Mouse (Mus musculus) intestine, embryonic 16.5 days (tissue): ENCODE data around the gene Lcp2. TPM values are rescaled to one million over a fixed set of nuclear protein-coding genes. Genes with fewer than 3 reads are reported as not detected.
"Not testable (repeated sequence)": the region's sequence is repeated elsewhere in the genome, so short reads cannot be mapped to it uniquely, and the experiment has no call there.

ENCODE experiments used
- ATAC-seq: fragments of 200-750 bp; cut with Nextera tagmentation; 2 replicates; pipeline ENCODE4 v1.8.0; 2017; ENCODE audit warnings: moderate TSS enrichment, moderate library complexity
- H3K27ac ChIP-seq: fragments of 300-500 bp; sonication (generic); 2 replicates; pipeline ENCODE4 v1.5.1; 2014; ENCODE audit warnings: mild to moderate bottlenecking, low read length
- H3K27me3 ChIP-seq: fragments of 300-500 bp; sonication (generic); replicated peaks from 2 replicates; pipeline ENCODE4 v1.6.1; 2014; ENCODE audit warnings: low read length, control low read depth, mixed read lengths; ENCODE audit not compliant: control insufficient read depth, insufficient read depth
- H3K36me3 ChIP-seq: fragments of 300-500 bp; sonication (generic); 2 replicates; pipeline ENCODE4 v1.6.1; 2014; ENCODE audit warnings: low read length, control low read depth; ENCODE audit not compliant: control insufficient read depth, insufficient read depth
- H3K4me1 ChIP-seq: fragments of 300-500 bp; sonication (generic); 2 replicates; pipeline ENCODE4 v1.6.1; 2014; ENCODE audit warnings: low read length, control low read depth, mixed read lengths; ENCODE audit not compliant: control insufficient read depth, insufficient read depth
- H3K4me2 ChIP-seq: fragments of 300-500 bp; sonication (generic); 2 replicates; pipeline ENCODE4 v1.6.1; 2014; ENCODE audit warnings: low read depth, low read length, control low read depth
- H3K4me3 ChIP-seq: fragments of 300-500 bp; sonication (generic); 2 replicates; pipeline ENCODE4 v1.5.1; 2014; ENCODE audit warnings: mild to moderate bottlenecking, low read length
- H3K9ac ChIP-seq: fragments of 300-500 bp; sonication (generic); 2 replicates; pipeline ENCODE4 v1.6.1; 2014; ENCODE audit warnings: low read depth, low read length
- H3K9me3 ChIP-seq: fragments of 300-500 bp; sonication (generic); 2 replicates; pipeline ENCODE4 v1.6.1; 2016; ENCODE audit warnings: low read length, control low read depth; ENCODE audit not compliant: control insufficient read depth
- WGBS: fragments of 180-500 bp; shearing (Covaris S2); extraction: QIAGEN DNeasy Blood & Tissue Kit; methylation state at CpG from one replicate; pipeline ENCODE4 v1.1.7; 2014; 5-methylcytosine and 5-hydroxymethylcytosine counted together
- polyA plus RNA-seq: library from polyadenylated mRNA; unstranded; fragments of >200 nt; fragmentation: Nextera tagmentation; extraction: Ambion mirVana; gene quantifications from 2 replicates; pipeline ENCODE4 v1.2.1, GENCODE M21; 2015

Lcp2 gene
- polyA plus RNA-seq, 1 experiment from 2014 or later: 4.1 TPM

DNA sequence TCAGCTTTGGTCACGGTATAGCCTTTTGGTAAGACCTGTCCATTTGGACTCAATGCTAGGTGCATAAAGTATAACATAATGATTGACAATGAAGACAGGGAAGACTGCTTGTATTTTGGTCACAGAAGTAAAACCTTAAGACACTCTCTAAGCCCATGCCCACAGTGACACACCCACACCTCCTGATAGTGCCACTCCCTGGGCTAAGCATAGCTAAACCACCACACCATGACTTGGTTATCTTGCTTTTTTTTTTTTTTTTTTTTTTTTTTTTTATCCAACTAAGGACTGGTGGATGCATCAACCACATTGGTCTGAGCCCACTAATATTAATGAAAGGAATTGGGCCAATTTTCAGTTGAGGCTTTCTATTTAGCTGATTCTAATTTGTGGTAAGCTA is 62.5 kb downstream of the Lcp2 start:
- Histone ChIP-seq H3K4me3 (no peak overlapping the region), H3K27ac (no peak overlapping the region), H3K36me3 (no peaks in the 10 kb centered on the region), H3K4me1 (no peaks in the 10 kb centered on the region), H3K4me2 (no peak overlapping the region), H3K27me3 (no peaks in the 10 kb centered on the region), H3K9ac (no peak overlapping the region), H3K9me3 (no peaks in the 10 kb centered on the region)
- WGBS: 92% methylated on average over 1 of the region's 1 CpGs
- no peak for ATAC-seq

DNA sequence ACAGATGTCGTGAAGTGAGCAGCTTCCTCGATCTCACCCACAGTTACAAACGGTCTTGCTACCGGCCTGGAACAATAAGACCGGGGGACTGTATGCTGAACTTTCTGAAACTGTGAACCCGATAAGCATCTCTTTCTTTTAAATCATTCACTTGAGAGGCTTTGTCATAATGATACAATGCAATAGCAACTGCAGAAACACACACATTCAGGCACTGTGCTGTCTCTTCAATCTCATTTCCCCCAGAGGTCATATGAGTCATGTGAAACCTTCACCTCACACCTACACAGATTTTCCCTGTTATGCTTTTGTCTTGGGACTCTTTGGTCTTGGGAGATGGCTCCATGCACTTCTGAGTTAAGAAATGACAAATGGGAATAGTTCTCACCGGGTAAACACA is 65.2 kb downstream of the Lcp2 start:
- Histone ChIP-seq H3K4me2 (no peak overlapping the region), H3K4me1 (no peaks in the 10 kb centered on the region), H3K27ac (no peak overlapping the region), H3K27me3 (no peaks in the 10 kb centered on the region), H3K9ac (no peak overlapping the region), H3K9me3 (no peaks in the 10 kb centered on the region), H3K36me3 (no peaks in the 10 kb centered on the region), H3K4me3 (no peak overlapping the region)
- 72% methylated on average over 7 of the region's 7 CpGs for WGBS
- ATAC-seq: no peak

DNA sequence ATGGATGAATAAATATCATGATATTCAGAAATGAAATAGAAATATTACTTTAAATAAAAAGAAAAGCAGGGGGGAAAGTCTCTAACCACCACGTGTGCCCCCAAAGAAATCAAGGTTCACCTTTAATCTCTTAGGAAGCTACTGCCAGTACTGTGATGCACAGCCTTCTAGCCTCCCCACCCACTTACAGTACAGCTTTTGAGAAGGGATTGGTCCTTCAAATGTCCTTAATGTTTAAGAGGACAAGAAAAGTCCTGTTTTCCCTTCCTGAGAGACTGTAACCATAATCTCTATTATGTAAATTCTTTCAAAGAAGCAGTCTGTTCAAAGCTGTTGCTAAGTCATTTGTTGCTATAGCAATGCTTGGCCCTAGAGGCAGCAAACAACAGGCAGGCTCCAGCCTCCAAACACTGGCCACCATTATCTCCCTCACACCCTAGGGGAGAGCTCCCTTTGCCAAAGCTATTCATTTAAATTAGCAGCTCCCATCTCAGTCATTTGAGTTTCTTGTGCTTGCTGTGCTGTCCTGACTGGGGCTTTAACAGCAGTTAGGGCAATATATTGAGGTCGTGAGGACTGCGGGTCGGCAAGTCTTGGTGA is 66.2 kb downstream of the Lcp2 start:
- Histone ChIP-seq H3K4me1 (no peaks in the 10 kb centered on the region), H3K9me3 (no peaks in the 10 kb centered on the region), H3K27ac (no peak overlapping the region), H3K4me2 (no peak overlapping the region), H3K4me3 (no peak overlapping the region), H3K27me3 (no peaks in the 10 kb centered on the region), H3K36me3 (no peaks in the 10 kb centered on the region), H3K9ac (no peak overlapping the region)
- 27% methylated on average over 4 of the region's 4 CpGs for WGBS
- peak; percentile 62; the same call in 1 of the 2 replicates for ATAC-seq

DNA sequence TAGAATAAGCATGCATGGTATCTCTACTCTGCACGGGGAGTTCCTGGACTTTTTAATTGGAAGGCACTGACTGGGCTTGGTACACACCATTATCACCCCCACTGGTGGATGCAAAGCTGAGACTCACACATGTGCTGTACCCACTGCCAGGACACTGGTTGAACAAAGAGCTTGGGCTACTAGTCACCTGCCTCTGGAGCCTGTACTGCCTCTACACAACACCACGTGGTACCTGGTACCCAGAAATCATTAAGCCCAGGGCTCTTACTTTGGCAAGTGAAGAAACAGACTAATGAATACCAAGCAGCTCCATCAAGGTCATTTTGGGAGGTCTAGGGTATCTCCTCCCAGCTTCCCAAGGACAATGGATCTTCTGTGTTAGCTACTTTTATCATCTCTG is 67.0 kb downstream of the Lcp2 start:
- Histone ChIP-seq H3K4me2 (no peak overlapping the region), H3K27me3 (no peaks in the 10 kb centered on the region), H3K4me1 (no peaks in the 10 kb centered on the region), H3K9me3 (no peaks in the 10 kb centered on the region), H3K4me3 (no peak overlapping the region), H3K36me3 (no peaks in the 10 kb centered on the region), H3K9ac (no peak overlapping the region), H3K27ac (no peak overlapping the region)
- ATAC-seq: no peak
- 59% methylated on average over 2 of the region's 2 CpGs for WGBS

DNA sequence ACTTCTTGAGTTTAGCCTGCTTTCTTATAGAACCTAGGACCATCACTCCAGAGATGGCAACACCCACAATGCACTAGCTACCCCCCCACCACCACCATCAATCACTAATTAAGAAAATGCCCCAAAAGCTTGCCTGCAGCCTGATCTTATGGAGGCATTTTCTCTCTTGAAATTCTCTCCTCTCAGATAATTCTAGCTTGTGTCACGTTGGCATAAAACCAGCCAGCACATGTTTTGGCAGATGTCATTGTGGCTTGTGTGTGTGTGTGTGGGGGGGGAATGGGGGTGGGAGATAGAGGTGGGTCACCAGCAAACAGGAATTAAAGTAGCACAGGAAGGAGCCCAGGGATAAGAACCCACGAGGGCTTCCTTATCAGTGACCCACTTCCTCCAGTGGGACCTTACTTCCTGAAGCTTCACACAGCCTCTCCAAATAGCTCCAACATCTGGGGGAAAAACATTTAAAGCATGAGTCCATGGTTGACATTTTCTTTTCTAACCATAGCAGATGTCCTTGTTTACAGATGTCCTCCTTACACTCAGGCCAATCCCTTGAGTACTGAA is 69.9 kb downstream of the Lcp2 start:
- no peaks in the 10 kb centered on the region for H3K27me3 ChIP-seq
- 48% methylated on average over 2 of the region's 2 CpGs for WGBS
- no peak for ATAC-seq

DNA sequence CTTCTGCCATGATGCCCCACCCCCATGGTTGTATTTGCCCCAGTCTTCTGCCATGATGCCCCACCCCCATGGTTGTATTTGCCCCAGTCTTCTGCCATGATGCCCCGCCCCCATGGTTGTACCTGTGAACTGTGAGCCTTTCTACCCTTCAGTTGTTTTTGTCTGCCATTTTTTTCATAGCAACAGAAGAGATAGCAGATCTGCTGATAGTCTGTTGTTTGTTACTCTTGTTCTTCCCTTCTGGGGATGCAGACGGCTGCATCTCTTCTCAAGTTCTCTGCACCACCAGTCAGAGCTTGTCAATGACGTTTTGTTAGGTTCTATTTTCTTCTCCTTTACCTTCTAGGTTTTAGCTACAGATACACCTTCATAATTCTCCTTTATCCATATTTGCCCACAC is 70.9 kb downstream of the Lcp2 start:
- H3K9me3 ChIP-seq: no peaks in the 10 kb centered on the region
- no peaks in the 10 kb centered on the region for H3K36me3 ChIP-seq
- no peak overlapping the region for H3K9ac ChIP-seq
- H3K4me1 ChIP-seq: no peaks in the 10 kb centered on the region
- WGBS: 87% methylated on average over 3 of the region's 3 CpGs
- no peak overlapping the region for H3K27ac ChIP-seq
- H3K27me3 ChIP-seq: no peaks in the 10 kb centered on the region
- ATAC-seq: no peak
- no peak overlapping the region for H3K4me2 ChIP-seq
- H3K4me3 ChIP-seq: no peak overlapping the region

More for the DNA sequence above, 69.9 kb downstream of the Lcp2 start:
- Histone ChIP-seq H3K4me2 (no peak overlapping the region), H3K27ac (no peak overlapping the region), H3K36me3 (no peaks in the 10 kb centered on the region), H3K9ac (no peak overlapping the region), H3K4me1 (no peaks in the 10 kb centered on the region), H3K4me3 (no peak overlapping the region), H3K9me3 (no peaks in the 10 kb centered on the region)

DNA sequence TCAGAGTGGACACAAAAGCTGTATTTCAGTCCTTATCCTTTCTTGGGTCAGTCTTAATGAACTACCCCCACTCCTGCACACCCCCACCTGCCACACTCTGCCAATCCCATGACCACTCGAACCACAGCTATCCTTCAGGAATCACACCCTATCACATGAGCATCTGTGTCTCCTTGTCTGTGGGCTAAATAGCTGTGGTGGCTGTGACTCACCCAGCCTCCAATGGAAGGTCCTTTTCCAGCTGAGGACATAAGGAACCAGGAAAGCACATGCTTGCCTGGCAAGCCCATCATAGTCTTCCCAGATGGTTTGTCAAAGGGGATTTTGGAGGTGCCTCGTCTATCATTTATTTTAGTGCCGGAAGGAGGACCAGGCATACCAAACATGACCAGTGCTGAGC is 71.6 kb downstream of the Lcp2 start:
- Histone ChIP-seq H3K9ac (no peak overlapping the region), H3K4me3 (no peak overlapping the region), H3K4me2 (no peak overlapping the region), H3K4me1 (no peaks in the 10 kb centered on the region), H3K27me3 (no peaks in the 10 kb centered on the region), H3K9me3 (no peaks in the 10 kb centered on the region), H3K36me3 (no peaks in the 10 kb centered on the region), H3K27ac (no peak overlapping the region)
- no peak for ATAC-seq
- 69% methylated on average over 3 of the region's 3 CpGs for WGBS

DNA sequence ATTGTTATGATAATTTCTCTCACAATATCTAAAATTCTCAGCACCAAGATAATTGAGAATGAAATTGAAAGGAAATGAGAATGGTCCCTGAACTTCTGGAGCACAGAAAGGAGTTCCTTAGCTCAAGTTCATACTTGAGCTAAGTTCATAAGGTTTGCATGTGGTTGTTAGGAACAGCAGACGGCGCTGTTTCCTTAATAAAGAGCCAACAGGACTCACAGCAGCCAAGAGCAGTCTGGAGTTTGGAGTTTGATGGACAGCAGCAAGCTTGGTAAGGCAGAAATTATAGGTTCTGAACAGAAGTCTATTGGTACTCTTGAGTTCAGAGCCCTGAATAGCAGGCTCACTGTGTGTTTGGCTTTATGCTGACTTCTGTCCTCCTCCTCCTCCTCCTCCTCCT is 76.4 kb downstream of the Lcp2 start:
- no peaks in the 10 kb centered on the region for H3K27me3 ChIP-seq
- H3K27ac ChIP-seq: no peak overlapping the region
- H3K4me1 ChIP-seq: no peaks in the 10 kb centered on the region
- WGBS: 17% methylated on average over 2 of the region's 2 CpGs
- no peak for ATAC-seq
- no peaks in the 10 kb centered on the region for H3K36me3 ChIP-seq
- no peak overlapping the region for H3K9ac ChIP-seq
- H3K4me2 ChIP-seq: no peak overlapping the region
- H3K9me3 ChIP-seq: no peaks in the 10 kb centered on the region
- no peak overlapping the region for H3K4me3 ChIP-seq

DNA sequence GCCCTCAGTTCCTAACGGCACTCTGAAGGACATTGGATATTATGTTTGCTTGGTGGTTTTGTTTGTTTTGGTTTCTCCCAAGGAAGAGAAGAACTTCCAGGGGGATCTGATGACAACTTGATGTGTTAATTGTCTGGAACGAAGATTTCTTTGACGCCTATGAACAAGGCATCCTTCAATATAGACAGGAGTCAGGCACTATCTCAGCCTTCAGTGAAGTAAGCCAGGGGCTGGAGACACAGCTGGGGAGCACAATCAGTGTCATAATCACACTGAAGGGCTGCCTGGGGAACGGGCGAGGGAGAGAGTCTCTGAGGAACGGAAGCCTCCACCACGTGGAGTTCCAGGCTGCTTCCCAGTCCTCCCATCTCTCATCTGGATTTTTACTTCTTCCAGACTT is 78.1 kb downstream of the Lcp2 start:
- H3K4me2 ChIP-seq: no peak overlapping the region
- no peaks in the 10 kb centered on the region for H3K27me3 ChIP-seq
- no peak overlapping the region for H3K9ac ChIP-seq
- no peak for ATAC-seq
- WGBS: 58% methylated on average over 7 of the region's 7 CpGs
- H3K4me1 ChIP-seq: no peaks in the 10 kb centered on the region
- no peaks in the 10 kb centered on the region for H3K36me3 ChIP-seq
- H3K9me3 ChIP-seq: no peaks in the 10 kb centered on the region
- no peak overlapping the region for H3K4me3 ChIP-seq
- no peak overlapping the region for H3K27ac ChIP-seq

DNA sequence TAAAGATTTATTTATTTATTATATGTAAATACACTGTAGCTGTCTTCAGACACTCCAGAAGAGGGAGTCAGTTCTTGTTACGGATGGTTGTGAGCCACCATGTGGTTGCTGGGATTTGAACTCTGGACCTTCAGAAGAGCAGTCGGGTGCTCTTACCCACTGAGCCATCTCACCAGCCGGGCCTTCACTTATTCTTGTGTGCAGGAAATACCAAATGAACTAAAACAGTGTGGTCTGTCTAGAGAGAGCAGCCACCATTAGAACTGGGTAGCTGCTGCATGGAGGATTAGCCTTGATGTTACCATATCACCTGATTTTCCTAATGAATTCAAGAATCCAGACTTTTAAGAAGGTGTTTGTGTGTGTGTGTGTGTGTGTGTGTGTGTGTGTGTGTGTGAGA is 79.0 kb downstream of the Lcp2 start:
- H3K27ac ChIP-seq, H3K4me1 ChIP-seq, H3K36me3 ChIP-seq, H3K27me3 ChIP-seq, ATAC-seq, H3K9ac ChIP-seq, H3K4me2 ChIP-seq, H3K4me3 ChIP-seq, H3K9me3 ChIP-seq: not testable (repeated sequence)
- WGBS: 82% methylated on average over 3 of the region's 3 CpGs
